Mouse (Mus musculus) liver, embryonic 14.5 days (tissue): Measurements from ENCODE around the gene Zdhhc19. TPM values are rescaled to one million over a fixed set of nuclear protein-coding genes. Genes with fewer than 3 reads are reported as not detected.

Source experiments
- ATAC-seq: fragments of 200-750 bp; cut with Nextera tagmentation; 2 replicates; pipeline ENCODE4 v1.8.0; 2017; ENCODE audit warnings: moderate number of reproducible peaks, mild to moderate bottlenecking, moderate library complexity; ENCODE audit not compliant: insufficient read depth
- DNase-seq, 3 experiments: peaks; one replicate each; pipeline ENCODE4 v3.0.0-alpha.2; 2012 to 2013; ENCODE audit warnings: low read depth in 3 of 3, low spot score in 3 of 3
- H3K27ac ChIP-seq: fragments of 300-500 bp; sonication (generic); 2 replicates; pipeline ENCODE4 v1.5.1; 2014; ENCODE audit warnings: moderate library complexity, mild to moderate bottlenecking, control low read depth, inconsistent platforms
- H3K27me3 ChIP-seq: fragments of 300-500 bp; sonication (generic); 2 replicates; pipeline ENCODE4 v1.6.1; 2014; ENCODE audit warnings: mild to moderate bottlenecking, low read length, moderate library complexity; ENCODE audit not compliant: control insufficient read depth, insufficient read depth
- H3K36me3 ChIP-seq: fragments of 300-500 bp; sonication (generic); replicated peaks from 2 replicates; pipeline ENCODE4 v1.6.1; 2014; ENCODE audit warnings: low read depth; ENCODE audit not compliant: control insufficient read depth, insufficient read depth
- H3K4me1 ChIP-seq, 2 experiments: fragments of 200-500 bp in 1 of 2; fragments of 300-500 bp in 1 of 2; sonication (generic) in 1 of 2; replicated peaks; 2 replicates each; pipeline ENCODE4 v1.6.1; 2012 to 2014; ENCODE audit warnings: antibody characterized with exemption in 1 of 2, inconsistent platforms in 1 of 2, low read length in 1 of 2; ENCODE audit not compliant: control insufficient read depth in 2 of 2, insufficient read depth in 2 of 2
- H3K4me2 ChIP-seq: fragments of 300-500 bp; sonication (generic); 2 replicates; pipeline ENCODE4 v1.6.1; 2014; ENCODE audit warnings: low read depth, mild to moderate bottlenecking, control low read depth, moderate library complexity
- H3K4me3 ChIP-seq, 2 experiments: fragments of 200-500 bp in 1 of 2; fragments of 300-500 bp in 1 of 2; sonication (generic) in 1 of 2; 2 replicates each; pipeline ENCODE4 v1.5.1; 2012 to 2014; ENCODE audit warnings: low read depth in 2 of 2, low read length in 2 of 2, mild to moderate bottlenecking in 2 of 2, control low read depth in 1 of 2, inconsistent platforms in 1 of 2, moderate library complexity in 1 of 2; ENCODE audit not compliant: insufficient read depth in 1 of 2
- H3K9ac ChIP-seq: fragments of 300-500 bp; sonication (generic); replicated peaks from 2 replicates; pipeline ENCODE4 v1.6.1; 2014; ENCODE audit warnings: mild to moderate bottlenecking, control low read depth, moderate library complexity
- H3K9me3 ChIP-seq: fragments of 300-500 bp; sonication (generic); 2 replicates; pipeline ENCODE4 v1.6.1; 2016; ENCODE audit warnings: low read length, mixed read lengths; ENCODE audit not compliant: control insufficient read depth
- CTCF ChIP-seq: IDR thresholded peaks from 2 replicates; pipeline ENCODE4 v1.5.1; 2016; ENCODE audit warnings: antibody characterized with exemption, low read depth, control low read depth
- EP300 ChIP-seq: IDR thresholded peaks from 2 replicates; pipeline ENCODE4 v1.6.1; 2016; ENCODE audit warnings: antibody characterized with exemption, low read depth
- WGBS: fragments of 180-500 bp; shearing (Covaris S2); extraction: QIAGEN DNeasy Blood & Tissue Kit; methylation state at CpG from one replicate; pipeline ENCODE4 v1.1.7; 2014; ENCODE audit not compliant: insufficient replicate concordance; 5-methylcytosine and 5-hydroxymethylcytosine counted together
- polyA plus RNA-seq, 2 experiments: library from polyadenylated mRNA; depleted of rRNA in 1 of 2; stranded (reverse) in 1 of 2; unstranded in 1 of 2; fragments of >200 nt; fragmentation: Nextera tagmentation in 1 of 2; extraction: Ambion mirVana in 1 of 2; gene quantifications; 2 replicates each; pipeline versions ENCODE4 v1.2.1 to v1.2.3; 2012 to 2014

Gene Zdhhc19
- polyA plus RNA-seq, 2 experiments: not detected

DNA sequence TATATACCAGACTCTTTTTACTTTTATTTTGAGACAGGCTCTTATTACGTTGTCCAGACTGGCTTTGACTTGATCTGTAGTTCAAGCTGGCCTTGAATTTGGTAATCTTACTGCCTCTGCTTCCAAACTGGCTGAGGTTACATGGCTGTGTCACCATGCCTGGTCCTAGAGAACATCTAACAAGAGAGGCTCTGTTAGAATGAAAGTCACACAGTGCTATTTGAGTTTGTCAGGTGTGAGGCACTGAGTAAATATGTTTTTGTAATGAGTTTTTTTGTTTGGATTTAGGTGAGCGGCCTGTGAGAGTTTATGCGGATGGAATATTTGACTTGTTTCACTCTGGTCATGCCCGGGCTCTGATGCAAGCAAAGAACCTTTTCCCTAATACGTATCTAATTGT lies 34.4 kb upstream of the Zdhhc19 start:
- Histone ChIP-seq H3K9ac (no peak overlapping the region), H3K27ac (no peak overlapping the region), H3K4me3 (no peak overlapping the region), H3K9me3 (no peaks in the 10 kb centered on the region), H3K4me2 (no peak overlapping the region), H3K27me3 (no peaks in the 10 kb centered on the region), H3K4me1 (peaks cover 2 to 14% of the 10 kb centered on the region in 2 experiments; a peak in 3 of 4 replicates), H3K36me3 (peaks cover 40% of the 10 kb centered on the region)
- DNase-seq (no peak), ATAC-seq (no peak)
- TF ChIP-seq EP300 (no peak), CTCF (no peak)
- 89% methylated on average over 5 of the region's 5 CpGs for WGBS

DNA sequence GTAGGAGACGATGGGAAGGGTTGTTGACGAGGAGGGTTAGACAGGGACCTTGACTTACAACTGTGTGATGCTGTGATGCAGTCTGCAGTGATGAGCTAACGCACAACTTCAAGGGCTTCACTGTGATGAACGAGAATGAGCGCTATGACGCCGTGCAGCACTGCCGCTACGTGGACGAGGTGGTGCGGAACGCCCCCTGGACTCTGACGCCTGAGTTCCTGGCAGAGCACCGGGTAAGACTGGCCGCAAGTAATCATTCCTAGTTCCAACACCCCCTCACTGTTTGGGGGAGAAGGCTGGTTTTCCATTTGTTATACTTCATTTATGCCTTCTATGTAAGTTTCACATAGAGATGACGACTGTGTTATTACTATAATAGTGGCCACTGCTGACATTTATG lies 33.1 kb upstream of the Zdhhc19 start:
- Histone ChIP-seq H3K4me1 (peaks cover under 1 to 7% of the 10 kb centered on the region in 2 experiments; a peak in 3 of 4 replicates), H3K36me3 (peaks cover 44% of the 10 kb centered on the region)
- WGBS: 92% methylated on average over 16 of the region's 16 CpGs

DNA sequence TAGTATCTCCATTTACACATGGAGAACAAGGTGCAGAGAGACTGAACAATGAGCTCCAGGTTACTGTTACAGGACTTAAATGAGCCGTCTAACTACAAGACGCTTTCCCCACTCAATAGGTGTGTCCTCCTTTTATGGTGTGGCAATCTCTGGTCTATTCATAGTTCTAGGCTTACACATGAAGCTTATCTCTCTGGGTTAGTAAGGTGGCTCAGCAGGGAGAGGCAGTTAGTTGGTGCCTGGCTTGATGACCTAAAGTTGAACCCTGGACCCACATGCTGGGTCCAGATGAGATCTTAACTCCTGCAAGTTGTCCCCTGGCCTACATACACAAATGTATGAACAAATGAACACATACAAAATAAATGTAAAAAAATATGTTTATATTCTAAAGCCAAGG lies 32.6 kb upstream of the Zdhhc19 start:
- no peak overlapping the region for H3K4me2 ChIP-seq
- H3K27ac ChIP-seq: no peak overlapping the region
- H3K9me3 ChIP-seq: no peaks in the 10 kb centered on the region
- peak; percentile 41; the same call in 1 of the 2 replicates for ATAC-seq
- H3K9ac ChIP-seq: no peak overlapping the region
- H3K4me1 ChIP-seq: peaks cover 0 to 4% of the 10 kb centered on the region in 2 experiments; a peak in 1 of 4 replicates
- WGBS: 23% methylated on average over 2 of the region's 2 CpGs
- no peak for DNase-seq
- no peak overlapping the region for H3K4me3 ChIP-seq
- no peak for TF ChIP-seq CTCF
- TF ChIP-seq EP300: peak; percentile 20; the same call in 1 of the 2 replicates
- no peaks in the 10 kb centered on the region for H3K27me3 ChIP-seq
- H3K36me3 ChIP-seq: peaks cover 49% of the 10 kb centered on the region

More for the DNA sequence above, 33.1 kb upstream of the Zdhhc19 start:
- Histone ChIP-seq H3K4me2 (no peak overlapping the region), H3K9ac (no peak overlapping the region), H3K4me3 (no peak overlapping the region), H3K27me3 (no peaks in the 10 kb centered on the region), H3K9me3 (no peaks in the 10 kb centered on the region), H3K27ac (no peak overlapping the region)
- TF ChIP-seq CTCF (no peak), EP300 (no peak)
- DNase-seq (no peak), ATAC-seq (no peak)

DNA sequence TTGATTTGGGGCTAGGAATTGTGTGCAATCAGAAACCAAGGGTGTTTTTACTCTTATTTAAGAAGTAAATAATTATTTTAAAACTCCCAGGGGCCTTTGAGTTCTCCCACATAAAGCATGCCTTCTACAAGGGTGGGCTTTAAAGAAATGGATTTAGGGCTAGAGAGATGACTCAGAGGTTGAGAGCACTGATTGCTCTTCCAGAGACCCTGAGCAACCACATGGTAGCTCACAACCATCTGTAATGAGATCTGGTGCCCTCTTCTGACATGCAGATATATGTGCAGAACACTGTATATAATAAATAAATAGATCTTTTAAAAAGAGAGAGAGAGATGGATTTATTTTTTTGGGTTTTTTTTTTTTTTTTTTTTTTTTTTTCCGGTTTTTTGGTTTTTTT lies 31.2 kb upstream of the Zdhhc19 start:
- peaks cover 63% of the 10 kb centered on the region for H3K36me3 ChIP-seq
- ATAC-seq: no peak
- no peak for TF ChIP-seq CTCF
- no peak for TF ChIP-seq EP300

DNA sequence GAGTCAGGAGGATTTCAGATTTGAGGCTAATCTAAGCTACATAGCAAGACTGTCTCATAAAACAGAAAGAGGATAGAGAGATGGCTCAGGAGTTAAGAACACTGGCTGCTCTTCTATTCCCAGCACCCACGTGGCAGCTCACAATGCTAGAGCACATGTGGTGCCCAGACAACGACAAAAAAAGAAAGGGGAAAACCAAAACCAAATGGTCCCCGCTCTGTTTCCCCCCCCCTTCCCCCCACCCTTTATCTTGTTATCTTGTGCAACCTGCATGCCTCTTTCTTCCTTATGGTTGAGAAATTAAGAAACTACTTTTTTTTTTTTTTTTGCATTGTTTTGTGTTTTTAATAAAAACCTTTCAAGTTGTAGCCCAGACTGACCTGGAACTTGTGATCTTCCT lies 27.6 kb upstream of the Zdhhc19 start:
- Histone ChIP-seq H3K4me3 (no peak overlapping the region), H3K27me3 (no peaks in the 10 kb centered on the region), H3K9ac (no peak overlapping the region), H3K27ac (no peak overlapping the region), H3K9me3 (no peaks in the 10 kb centered on the region), H3K4me2 (no peak overlapping the region), H3K4me1 (peaks cover 0 to 4% of the 10 kb centered on the region in 2 experiments; a peak in 1 of 4 replicates), H3K36me3 (peaks cover 71% of the 10 kb centered on the region)
- 8% methylated on average over 3 of the region's 3 CpGs for WGBS
- TF ChIP-seq CTCF (no peak), EP300 (no peak)
- DNase-seq: no peak
- no peak for ATAC-seq

More for the DNA sequence above, 31.2 kb upstream of the Zdhhc19 start:
- H3K4me1 ChIP-seq: peaks cover 0 to 7% of the 10 kb centered on the region in 2 experiments; a peak in 1 of 4 replicates
- no peaks in the 10 kb centered on the region for H3K9me3 ChIP-seq
- WGBS: 0% methylated on average over 1 of the region's 1 CpGs
- no peak overlapping the region for H3K4me2 ChIP-seq
- H3K27ac ChIP-seq: no peak overlapping the region
- no peak for DNase-seq
- no peak overlapping the region for H3K9ac ChIP-seq
- no peaks in the 10 kb centered on the region for H3K27me3 ChIP-seq
- H3K4me3 ChIP-seq: no peak overlapping the region
